Mouse (Mus musculus) CH12.LX (cell line): ENCODE results near the gene Yeats2. TPM values are rescaled to one million over a fixed set of nuclear protein-coding genes. Genes with fewer than 3 reads are reported as not detected.
"Not testable (repeated sequence)": the region's sequence is repeated elsewhere in the genome, so short reads cannot be mapped to it uniquely, and the experiment has no call there.

Source experiments
- DNase-seq: peaks from one replicate; pipeline ENCODE4 v3.0.0-alpha.2; 2013; ENCODE audit errors: extremely low read depth
- H3K27ac ChIP-seq: 2 replicates; pipeline ENCODE4 v1.5.1; 2012; ENCODE audit warnings: low read depth, mild to moderate bottlenecking, control low read depth, moderate library complexity; ENCODE audit not compliant: insufficient read depth
- H3K27me3 ChIP-seq: replicated peaks from 2 replicates; pipeline ENCODE3; 2012; ENCODE audit warnings: inconsistent platforms
- H3K36me3 ChIP-seq, 2 experiments: replicated peaks in 1 of 2; 2 replicates each; pipeline versions ENCODE3 to v1.6.1; 2012; ENCODE audit warnings: inconsistent platforms in 1 of 2, low read length in 1 of 2, mild to moderate bottlenecking in 1 of 2, mixed read lengths in 1 of 2, moderate library complexity in 1 of 2; ENCODE audit not compliant: control insufficient read depth in 1 of 2, insufficient read depth in 1 of 2
- H3K4me1 ChIP-seq, 2 experiments: 2 replicates each; pipeline ENCODE4 v1.6.1; 2012; ENCODE audit warnings: inconsistent platforms in 1 of 2, moderate library complexity in 1 of 2; ENCODE audit not compliant: insufficient read depth in 2 of 2, control insufficient read depth in 1 of 2
- H3K4me2 ChIP-seq: 2 replicates; pipeline ENCODE4 v1.6.1; 2012; ENCODE audit warnings: low read depth, mild to moderate bottlenecking, control low read depth; ENCODE audit not compliant: poor library complexity, insufficient read depth, severe bottlenecking
- H3K4me3 ChIP-seq, 3 experiments: fragments of 150-350 bp in 1 of 3; sonication (generic) in 1 of 3; replicated peaks in 1 of 3; 2 replicates each; pipeline versions ENCODE3 to v1.5.1; 2011 to 2012; ENCODE audit warnings: low read depth in 2 of 3, low read length in 2 of 3, mild to moderate bottlenecking in 2 of 3, moderate library complexity in 2 of 3, control low read depth in 1 of 3, improper control_type of control experiment in 1 of 3, inconsistent platforms in 1 of 3, mixed read lengths in 1 of 3; ENCODE audit not compliant: poor library complexity in 1 of 3
- H3K79me2 ChIP-seq: replicated peaks from 2 replicates; pipeline ENCODE4 v1.6.1; 2012; ENCODE audit warnings: mild to moderate bottlenecking, moderate library complexity; ENCODE audit not compliant: control insufficient read depth, poor library complexity, insufficient read depth, severe bottlenecking; ENCODE audit errors: extremely low read depth
- H3K9ac ChIP-seq: 2 replicates; pipeline ENCODE4 v1.6.1; 2012; ENCODE audit warnings: low read depth, mild to moderate bottlenecking, control low read depth, moderate library complexity; ENCODE audit not compliant: insufficient read depth
- H3K9me3 ChIP-seq: replicated peaks from 2 replicates; pipeline ENCODE3; 2012; ENCODE audit warnings: low read length, inconsistent platforms, mixed read lengths
- CHD1 ChIP-seq: IDR thresholded peaks from 2 replicates; pipeline ENCODE4 v1.6.1; 2012; ENCODE audit warnings: low read depth, low read length, improper control_type of control experiment, inconsistent platforms
- CHD2 ChIP-seq: IDR thresholded peaks from 2 replicates; pipeline ENCODE4 v1.6.1; 2011; ENCODE audit warnings: low read length, improper control_type of control experiment
- CTCF ChIP-seq, 2 experiments: IDR thresholded peaks in 1 of 2; conservative IDR thresholded peaks in 1 of 2; 2 replicates each; pipeline ENCODE4 v1.5.1; 2011 to 2012; ENCODE audit warnings: low read depth in 2 of 2, low read length in 2 of 2, improper control_type of control experiment in 1 of 2, inconsistent platforms in 1 of 2, mild to moderate bottlenecking in 1 of 2, moderate library complexity in 1 of 2
- JUN ChIP-seq: IDR thresholded peaks from 2 replicates; pipeline ENCODE4 v1.6.1; 2011; ENCODE audit warnings: low read depth, mild to moderate bottlenecking, low read length, improper control_type of control experiment, moderate library complexity; ENCODE audit not compliant: insufficient read depth
- KAT2A ChIP-seq: IDR thresholded peaks from 2 replicates; pipeline ENCODE4 v1.6.1; 2012; ENCODE audit warnings: low read length, improper control_type of control experiment, inconsistent platforms; ENCODE audit not compliant: insufficient replicate concordance
- MAFK ChIP-seq: IDR thresholded peaks from 2 replicates; pipeline ENCODE4 v1.6.1; 2011; ENCODE audit warnings: low read length, improper control_type of control experiment; ENCODE audit not compliant: insufficient replicate concordance
- POLR2A ChIP-seq: IDR thresholded peaks from 2 replicates; pipeline ENCODE4 v1.6.1; 2011; ENCODE audit warnings: low read depth, mild to moderate bottlenecking, improper control_type of control experiment, low read length
- SIN3A ChIP-seq: IDR thresholded peaks from 2 replicates; pipeline ENCODE4 v1.6.1; 2012; ENCODE audit warnings: low read length, improper control_type of control experiment, inconsistent platforms
- ZC3H11A ChIP-seq: IDR thresholded peaks from 2 replicates; pipeline ENCODE4 v1.6.1; 2012; ENCODE audit warnings: low read depth, mild to moderate bottlenecking, inconsistent platforms, low read length, improper control_type of control experiment
- ZNF384 ChIP-seq: IDR thresholded peaks from 2 replicates; pipeline ENCODE4 v1.6.1; 2012; ENCODE audit warnings: low read depth, low read length, improper control_type of control experiment, inconsistent platforms
- dilution Hi-C: fragments of 300-500 bp; cut with MboI; formaldehyde crosslinking; loops from 2 replicates; pipeline ENCODE4 v1.14.3; 2020; ENCODE audit warnings: low sequenced_read_pairs; ENCODE audit not compliant: extremely low pct_unique_long_range_greater_than_20kb, extremely low pct_ligation_motif_present
- in situ Hi-C: fragments of 300-500 bp; cut with MboI; formaldehyde crosslinking; loops from 3 replicates; pipeline ENCODE4 v1.14.3; 2019; ENCODE audit warnings: low sequenced_read_pairs, low pct_ligation_motif_present, low pct_unique_long_range_greater_than_20kb, mixed read lengths
- polyA plus RNA-seq: library from polyadenylated mRNA; unstranded; fragments of >175 nt; gene quantifications from 2 replicates; pipeline ENCODE4 v1.2.1, GENCODE M21; 2012; ENCODE audit warnings: low read depth; ENCODE audit not compliant: insufficient read length
- total RNA-seq, 2 experiments: library from RNA; depleted of rRNA; stranded (reverse); fragments of 300-350 nt in 1 of 2; fragments of >200 nt in 1 of 2; gene quantifications; 2 replicates each; pipeline ENCODE4 v1.2.3; 2012 to 2014

The Yeats2 gene
- total and polyA plus RNA-seq, 3 experiments: 24.0 to 42.6 (median 33.5) TPM

- H3K4me2 ChIP-seq, DNase-seq, H3K9me3 ChIP-seq, H3K4me1 ChIP-seq, H3K27me3 ChIP-seq, in situ Hi-C loops, dilution Hi-C loops, H3K79me2 ChIP-seq, H3K4me3 ChIP-seq, H3K27ac ChIP-seq, H3K9ac ChIP-seq: not testable (repeated sequence)
- H3K36me3 ChIP-seq: peaks cover 17 to 49% of the 10 kb centered on the region in 2 experiments
Measured at GRCm38 (mm10) chr16:20126319-20126883, 14.5 kb upstream of the Yeats2 start.

GRCm38 (mm10) chr16:20130397-20130796, 10.5 kb upstream of the Yeats2 start:
- Histone ChIP-seq H3K27me3 (no peaks in the 10 kb centered on the region), H3K79me2 (no peaks in the 10 kb centered on the region), H3K4me2 (no peak overlapping the region), H3K4me3 (no peak overlapping the region), H3K27ac (no peak overlapping the region), H3K9ac (no peak overlapping the region), H3K36me3 (peaks cover 4 to 18% of the 10 kb centered on the region in 2 experiments), H3K9me3 (no peaks in the 10 kb centered on the region), H3K4me1 (no peaks in the 10 kb centered on the region)
- dilution Hi-C loops: no loop called here
- in situ Hi-C loops: no loop called here
- DNase-seq: no peak
- no peak for TF ChIP-seq POLR2A
- no peak for TF ChIP-seq CHD1
- no peak for TF ChIP-seq MAFK
- TF ChIP-seq ZNF384: no peak
- no peak for TF ChIP-seq ZC3H11A
- no peak for TF ChIP-seq KAT2A
- no peak for TF ChIP-seq CHD2

- no peak overlapping the region for H3K4me3 ChIP-seq
- H3K4me2 ChIP-seq: no peak overlapping the region
- no peaks in the 10 kb centered on the region for H3K27me3 ChIP-seq
- H3K9me3 ChIP-seq: peaks cover 5% of the 10 kb centered on the region
- in situ Hi-C loops: no loop called here
- no peak overlapping the region for H3K9ac ChIP-seq
- TF ChIP-seq JUN (no peak), CHD2 (no peak), SIN3A (no peak), CTCF (conservative IDR thresholded peaks at IDR 0.05 in 1 of 2, IDR thresholded peaks at IDR 0.05 in 1 of 2; ENCODE audit: low read depth in 2 of 2, low read length in 2 of 2) (no peak)
- TF ChIP-seq, all 38 proteins: peak for 0
- DNase-seq: no peak
- dilution Hi-C loops: no loop called here
- H3K27ac ChIP-seq: no peak overlapping the region
- peaks cover 58% of the 10 kb centered on the region for H3K79me2 ChIP-seq
- H3K36me3 ChIP-seq: peaks cover 3 to 51% of the 10 kb centered on the region in 2 experiments
- H3K4me1 ChIP-seq: peaks cover 7 to 52% of the 10 kb centered on the region in 2 experiments; a peak in 3 of 4 replicates
Measured at GRCm38 (mm10) chr16:20144568-20144967, 3.7 kb downstream of the Yeats2 start.
